Comparison of ENCODE assay signal across 11 mouse cellular contexts in genomic region chr1:36271516-36272230, GRCm38 (mm10). TPM values are rescaled to one million over a fixed set of nuclear protein-coding genes. Genes with fewer than 3 reads are reported as not detected.
A peak's percentile ranks its signal among the peaks of the same experiment; 100 is the strongest.
DNase-seq lines count a peak whose midpoint lies in the region; ATAC-seq and TF ChIP-seq lines count a peak whose summit lies in the region.
"Had no signal": no experiment of that assay in that cellular context is flagged by ENCODE, and none has a peak within 500 bp of the region (broad histone marks: within the 10 kb centered on the region; RNA-seq: fewer than 3 reads in every experiment).

No protein-coding gene starts in this region.

- DNase-seq in heart, postnatal 10 days: no peak
- DNase-seq in spleen, adult 2 months (ENCODE audit: low read depth in 1 of 2, low spot score in 2 of 2): peak in 1 of 2 experiments; percentile 24
- no peak for DNase-seq in spleen, adult 12 weeks (ENCODE audit: low spot score)
- peak; percentile 81 for DNase-seq in stomach, postnatal 0 days (ENCODE audit: low spot score)
- no peak for DNase-seq in adrenal gland, postnatal 14 days
- DNase-seq in layer of hippocampus, adult 11-12 months (ENCODE audit: low spot score): no peak
- DNase-seq: cerebellum, adult 11-12 months had no signal

- no peak for TF ChIP-seq CTCF in spleen, adult 2 months (IDR thresholded peaks at IDR 0.05; ENCODE audit: extremely low read depth, insufficient read depth, insufficient read length, insufficient replicate concordance)
- TF ChIP-seq CTCF in stomach, postnatal 0 days (IDR thresholded peaks at IDR 0.05; ENCODE audit: low read depth): peak; percentile 32

- peak overlapping the region; percentile 30; the same call in 1 of the 2 replicates for H3K9ac ChIP-seq in heart, embryonic 14.5 days (ENCODE audit: low read length)
- H3K9ac ChIP-seq in liver, embryonic 12.5 days: no peak overlapping the region
- 0 out of 2 replicates have a peak overlapping the region, but pooled peaks have one; percentile 18 for H3K9ac ChIP-seq in stomach, postnatal 0 days (ENCODE audit: low read length)
- H3K9ac ChIP-seq: limb, embryonic 13.5 days had no signal

- 70% methylated on average over 8 of the region's 8 CpGs for WGBS in heart, embryonic 14.5 days
- WGBS in spleen, adult 2 months: 27% methylated on average over 8 of the region's 8 CpGs
- WGBS in liver, embryonic 12.5 days (ENCODE audit: insufficient replicate concordance): 27% methylated on average over 8 of the region's 8 CpGs
- WGBS in stomach, postnatal 0 days: 50% methylated on average over 8 of the region's 8 CpGs

- H3K27ac ChIP-seq in heart, embryonic 14.5 days (replicated peaks in 1 of 2; ENCODE audit: control insufficient read depth in 1 of 2, insufficient read depth in 1 of 2, low read depth in 2 of 2, low read length in 2 of 2): peak overlapping the region in 1 of 2 experiments; percentile 71; a peak in 1 of 4 replicates
- H3K27ac ChIP-seq in spleen, adult 2 months (ENCODE audit: insufficient read depth, low read length): peak overlapping the region; percentile 98
- H3K27ac ChIP-seq in liver, embryonic 12.5 days: peak overlapping the region; percentile 49; the same call in 1 of the 2 replicates
- H3K27ac ChIP-seq in stomach, postnatal 0 days (replicated peaks): peak overlapping the region; percentile 95
- H3K27ac ChIP-seq: limb, embryonic 13.5 days had no signal

- H3K4me1 ChIP-seq in heart, embryonic 14.5 days (ENCODE audit: control insufficient read depth in 2 of 2, insufficient read depth in 2 of 2, low read length in 2 of 2): peaks cover 38 to 39% of the 10 kb centered on the region in 2 experiments
- peaks cover 39% of the 10 kb centered on the region for H3K4me1 ChIP-seq in spleen, adult 2 months (ENCODE audit: control insufficient read depth, insufficient read depth, insufficient read length)
- peaks cover 70% of the 10 kb centered on the region for H3K4me1 ChIP-seq in liver, embryonic 12.5 days
- peaks cover 16% of the 10 kb centered on the region for H3K4me1 ChIP-seq in stomach, postnatal 0 days (replicated peaks; ENCODE audit: control insufficient read depth, insufficient read depth)

- peak overlapping the region; percentile 53; the same call in 1 of the 2 replicates for H3K4me2 ChIP-seq in heart, embryonic 14.5 days (ENCODE audit: low read length)
- H3K4me2 ChIP-seq in liver, embryonic 12.5 days: peak overlapping the region; percentile 55
- peak overlapping the region; percentile 48 for H3K4me2 ChIP-seq in stomach, postnatal 0 days (replicated peaks; ENCODE audit: low read depth)
- H3K4me2 ChIP-seq: limb, embryonic 13.5 days had no signal

- TF ChIP-seq POLR2A in spleen, adult 2 months (IDR thresholded peaks at IDR 0.05; ENCODE audit: low read depth, low read length): no peak

- intact Hi-C loops in heart, postnatal 10 days (cut with DNase I): loop anchor here (10.0 kb wide), 1 partner anchor 207 kb away; the partner anchor contains the start of gene Hs6st1

- no peaks in the 10 kb centered on the region for H3K36me3 ChIP-seq in heart, embryonic 14.5 days (ENCODE audit: control insufficient read depth, insufficient read depth, low read length)
- peaks cover 17% of the 10 kb centered on the region for H3K36me3 ChIP-seq in spleen, adult 2 months (ENCODE audit: control insufficient read depth, insufficient read depth, low read length)
- no peaks in the 10 kb centered on the region for H3K36me3 ChIP-seq in liver, embryonic 12.5 days
- no peaks in the 10 kb centered on the region for H3K36me3 ChIP-seq in stomach, postnatal 0 days (ENCODE audit: control insufficient read depth, insufficient read depth, low read length)
- H3K36me3 ChIP-seq: limb, embryonic 13.5 days had no signal

- TF ChIP-seq EP300 in stomach, postnatal 0 days (optimal IDR thresholded peaks at IDR 0.05): no peak

- no peaks in the 10 kb centered on the region for H3K9me3 ChIP-seq in heart, embryonic 14.5 days (ENCODE audit: control insufficient read depth, low read length)
- H3K9me3 ChIP-seq in liver, embryonic 12.5 days (replicated peaks): no peaks in the 10 kb centered on the region
- H3K9me3 ChIP-seq in stomach, postnatal 0 days (ENCODE audit: control insufficient read depth, low read length): no peaks in the 10 kb centered on the region
- H3K9me3 ChIP-seq: limb, embryonic 13.5 days had no signal

- no peak overlapping the region for H3K4me3 ChIP-seq in heart, embryonic 14.5 days (ENCODE audit: control insufficient read depth in 1 of 2, insufficient read depth in 1 of 2, low read depth in 1 of 2, low read length in 2 of 2)
- peak overlapping the region; percentile 65 for H3K4me3 ChIP-seq in spleen, adult 2 months (ENCODE audit: extremely low read depth, insufficient read depth, insufficient read length)
- no peak overlapping the region for H3K4me3 ChIP-seq in liver, embryonic 12.5 days
- H3K4me3 ChIP-seq in stomach, postnatal 0 days (ENCODE audit: low read depth, low read length): 0 out of 2 replicates have a peak overlapping the region, but pooled peaks have one; percentile 4
- H3K4me3 ChIP-seq: limb, embryonic 13.5 days had no signal

- ATAC-seq in heart, embryonic 14.5 days (ENCODE audit: insufficient number of reproducible peaks, insufficient read depth, low FRiP score, low read depth): no peak
- no peak for ATAC-seq in liver, embryonic 12.5 days
- peak; percentile 84 for ATAC-seq in stomach, postnatal 0 days (ENCODE audit: low FRiP score, low TSS enrichment)

- 0 out of 2 replicates have a peak, but pooled peaks cover 8% of the 10 kb centered on the region for H3K27me3 ChIP-seq in heart, embryonic 14.5 days (ENCODE audit: control insufficient read depth, insufficient read depth, low read length)
- no peaks in the 10 kb centered on the region for H3K27me3 ChIP-seq in spleen, adult 2 months (ENCODE audit: control insufficient read depth, insufficient read depth, low read length)
- peaks cover 14% of the 10 kb centered on the region for H3K27me3 ChIP-seq in liver, embryonic 12.5 days (replicated peaks)
- no peaks in the 10 kb centered on the region for H3K27me3 ChIP-seq in stomach, postnatal 0 days (ENCODE audit: control insufficient read depth, insufficient read depth, low read length)
- H3K27me3 ChIP-seq: CH12.LX had no signal

RNA-seq across cellular contexts. Expression of gene Neurl3, which starts 2.8 kb away (rescaled TPM):
- 4.6 and 5.2 TPM in 2 replicates for polyA plus RNA-seq in heart, embryonic 14.5 days (2014; fragmentation: Nextera tagmentation; extraction: Ambion mirVana)
- total RNA-seq in heart, postnatal 10 days (2021): 1 to 10 TPM; 3.2 to 6.1 TPM
- polyA plus RNA-seq in spleen, adult 2 months (2012; rRNA removed): 66.0 and 80.9 TPM in 2 replicates
- 3.4 and 3.7 TPM in 2 replicates for polyA plus RNA-seq in liver, embryonic 12.5 days (2016; fragmentation: Nextera tagmentation; extraction: Ambion mirVana)
- polyA plus RNA-seq in stomach, postnatal 0 days (2015; fragmentation: Nextera tagmentation; extraction: Ambion mirVana): 24.4 TPM in 2 replicates
- total RNA-seq in adrenal gland, postnatal 14 days (2021): 4.0 and 5.8 TPM in 2 replicates

RNA-seq across cellular contexts. Expression of gene Uggt1, which starts 27.2 kb away (rescaled TPM):
- polyA plus RNA-seq in heart, embryonic 14.5 days (2014; fragmentation: Nextera tagmentation; extraction: Ambion mirVana): 50.1 and 50.5 TPM in 2 replicates
- total RNA-seq in heart, postnatal 10 days (2021): 10 to 100 TPM; 32.5 to 35.8 TPM
- 13.5 and 15.9 TPM in 2 replicates for polyA plus RNA-seq in spleen, adult 2 months (2012; rRNA removed)
- polyA plus RNA-seq in liver, embryonic 12.5 days (2016; fragmentation: Nextera tagmentation; extraction: Ambion mirVana): 28.5 and 29.0 TPM in 2 replicates
- polyA plus RNA-seq in stomach, postnatal 0 days (2015; fragmentation: Nextera tagmentation; extraction: Ambion mirVana): 28.9 and 31.7 TPM in 2 replicates
- total RNA-seq in adrenal gland, postnatal 14 days (2021): 42.8 and 45.7 TPM in 2 replicates

RNA-seq across cellular contexts. Expression of gene Arid5a, which starts 35.9 kb away (rescaled TPM):
- polyA plus RNA-seq in heart, embryonic 14.5 days (2014; fragmentation: Nextera tagmentation; extraction: Ambion mirVana): 10.3 and 12.5 TPM in 2 replicates
- total RNA-seq in heart, postnatal 10 days (2021): 10 to 100 TPM; 13.8 to 15.2 TPM
- 29.6 and 39.6 TPM in 2 replicates for polyA plus RNA-seq in spleen, adult 2 months (2012; rRNA removed)
- polyA plus RNA-seq in liver, embryonic 12.5 days (2016; fragmentation: Nextera tagmentation; extraction: Ambion mirVana): 2.3 and 3.4 TPM in 2 replicates
- 4.0 and 4.1 TPM in 2 replicates for polyA plus RNA-seq in stomach, postnatal 0 days (2015; fragmentation: Nextera tagmentation; extraction: Ambion mirVana)
- 6.0 and 10.6 TPM in 2 replicates for total RNA-seq in adrenal gland, postnatal 14 days (2021)

Comparison
In these comparisons a context has a peak if more than half of its experiments do, and no peak if none do; other contexts are left out.
1. H3K4me3 ChIP-seq: peak in spleen, adult 2 months (single experiment) and stomach, postnatal 0 days (single experiment); none in heart, embryonic 14.5 days (0 of 2) and liver, embryonic 12.5 days (single experiment).
2. Peak in every context shown above with its lines, with median percentiles within 50 percentile points of each other: H3K4me2 ChIP-seq.